Mouse (Mus musculus): ENCODE measurements around the gene Tgfbr3. TPM values are rescaled to one million over a fixed set of nuclear protein-coding genes. Genes with fewer than 3 reads are reported as not detected.
A peak's percentile ranks its signal among the peaks of the same experiment; 100 is the strongest.

Tgfbr3 gene
- total and polyA plus RNA-seq, 2 experiments from 2014 or later = 3.4 to 14.3 TPM

DNA sequence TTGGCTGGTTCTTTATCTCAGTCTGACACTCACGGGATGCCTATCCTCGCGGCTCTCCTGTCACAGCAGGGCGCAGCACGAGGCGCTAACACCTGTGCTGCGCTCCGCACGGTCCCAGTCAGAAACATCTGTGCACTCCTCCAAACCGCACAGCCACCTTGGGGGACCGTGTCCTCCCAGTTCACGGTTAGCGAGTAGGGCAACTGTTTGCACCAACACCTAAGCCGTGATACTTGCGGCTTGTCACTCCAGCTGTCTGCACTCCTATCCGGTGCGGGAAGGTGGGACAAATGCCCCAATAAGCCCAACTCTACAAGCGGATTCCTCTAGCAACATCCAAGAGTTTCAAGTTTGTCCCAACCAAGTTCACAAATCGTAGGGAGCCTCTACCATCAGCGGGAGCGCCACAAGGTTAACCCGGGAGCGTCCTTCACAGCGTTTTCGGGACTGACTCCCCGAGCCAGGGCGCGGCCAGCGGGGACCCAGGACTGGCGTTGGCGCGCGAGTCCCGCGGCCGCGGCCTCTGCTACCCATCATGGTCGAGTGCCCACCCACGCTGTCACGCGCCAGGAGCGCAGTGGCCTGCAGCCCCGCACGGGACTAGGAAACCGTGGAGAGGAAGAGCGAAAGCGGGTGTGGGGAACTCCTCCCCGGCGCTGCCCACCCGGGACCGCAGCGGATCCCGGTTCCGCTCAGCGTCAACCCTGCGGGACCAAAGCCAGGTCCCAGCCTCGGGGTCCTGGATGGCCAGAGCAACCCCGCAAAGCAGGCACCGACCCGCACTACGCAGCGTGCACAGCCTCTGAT is 799 bp downstream of the Tgfbr3 start:
- Histone ChIP-seq H3K9me3 (ENCODE audit: low read length) (no peaks in the 10 kb centered on the region), H3K4me3 (ENCODE audit: low read depth, low read length) (peak overlapping the region; percentile 70), H3K27me3 (ENCODE audit: insufficient read depth, low read length) (peaks cover 14% of the 10 kb centered on the region), H3K4me1 (ENCODE audit: insufficient read depth) (peaks cover 5% of the 10 kb centered on the region; the same call in 1 of the 2 replicates), H3K27ac (ENCODE audit: low read depth, low read length) (no peak overlapping the region), H3K4me2 (ENCODE audit: low read depth) (peak overlapping the region; percentile 100), H3K9ac (peak overlapping the region; percentile 62), H3K36me3 (ENCODE audit: insufficient read depth) (no peaks in the 10 kb centered on the region)
- DNase-seq (no peak), ATAC-seq (peak; percentile 21)
- TF ChIP-seq CTCF (IDR thresholded peaks at IDR 0.05; ENCODE audit: low read depth) = no peak
- WGBS = under 1% methylated on average over 62 of the region's 62 CpGs

DNA sequence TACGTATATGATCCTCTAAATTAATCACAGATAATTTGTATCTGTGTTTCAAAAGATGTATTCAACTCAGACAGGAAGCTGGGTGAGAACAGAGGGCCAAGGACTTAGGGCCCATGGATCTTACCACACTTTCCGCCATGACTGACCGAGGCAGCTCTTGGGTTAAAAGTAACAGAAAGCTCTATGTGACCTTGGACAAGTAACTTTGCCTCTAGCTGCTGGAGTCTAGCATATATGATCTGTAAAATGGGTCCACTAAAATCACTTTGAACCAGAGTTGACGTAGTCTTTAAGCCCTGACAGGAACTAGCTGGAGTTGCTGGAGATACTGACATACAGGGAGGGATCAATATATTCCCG is 1.5 kb downstream of the Tgfbr3 start:
- 57% methylated on average over 5 of the region's 5 CpGs for WGBS
- H3K27me3 ChIP-seq (ENCODE audit: insufficient read depth, low read length) = peaks cover 14% of the 10 kb centered on the region

DNA sequence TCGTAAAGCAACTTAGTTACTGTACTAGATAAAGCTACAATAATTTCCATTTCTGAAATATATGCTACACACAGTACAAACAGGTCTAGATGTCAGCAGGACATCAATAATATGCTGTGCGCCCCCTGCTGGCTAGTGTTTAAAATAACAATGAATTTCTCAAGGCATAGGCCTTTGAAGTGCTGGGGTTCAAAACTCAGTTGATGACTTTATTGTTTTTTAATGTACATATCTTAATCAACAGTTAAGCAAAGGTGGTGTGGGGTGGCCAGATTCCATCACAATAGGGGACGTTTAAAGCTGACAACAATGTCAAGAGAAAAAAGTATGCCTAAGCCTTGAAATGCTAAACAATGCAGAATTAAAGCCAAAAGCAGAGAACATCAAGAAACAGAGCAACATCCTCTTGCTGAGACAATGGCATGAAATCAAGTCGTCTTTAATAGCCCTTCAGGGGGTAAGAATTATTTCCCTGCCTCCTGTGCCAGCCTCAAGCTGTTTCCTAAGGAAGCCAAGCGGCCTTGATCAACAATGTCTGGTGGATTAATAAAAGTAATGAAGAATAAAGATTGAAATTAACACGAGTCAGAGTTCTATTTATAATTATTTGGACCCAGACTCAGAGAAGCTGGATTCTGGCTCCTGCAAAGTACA is 2.0 kb downstream of the Tgfbr3 start:
- Histone ChIP-seq H3K4me2 (ENCODE audit: low read depth) (no peak overlapping the region), H3K9me3 (ENCODE audit: low read length) (no peaks in the 10 kb centered on the region), H3K27ac (ENCODE audit: low read depth, low read length) (no peak overlapping the region), H3K4me1 (ENCODE audit: insufficient read depth) (peaks cover 5% of the 10 kb centered on the region; the same call in 1 of the 2 replicates), H3K27me3 (ENCODE audit: insufficient read depth, low read length) (peaks cover 14% of the 10 kb centered on the region), H3K36me3 (ENCODE audit: insufficient read depth) (no peaks in the 10 kb centered on the region), H3K9ac (no peak overlapping the region), H3K4me3 (ENCODE audit: low read depth, low read length) (no peak overlapping the region)
- DNase-seq (peak; percentile 71), ATAC-seq (no peak)
- TF ChIP-seq CTCF (IDR thresholded peaks at IDR 0.05; ENCODE audit: low read depth) = peak; percentile 74
- 27% methylated on average over 6 of the region's 6 CpGs for WGBS

More for the DNA sequence above, 1.5 kb downstream of the Tgfbr3 start:
- DNase-seq (no peak), ATAC-seq (no peak)
- Histone ChIP-seq H3K4me2 (ENCODE audit: low read depth) (peak overlapping the region; percentile 100; the same call in 1 of the 2 replicates), H3K4me3 (ENCODE audit: low read depth, low read length) (peak overlapping the region; percentile 70; the same call in 1 of the 2 replicates), H3K4me1 (ENCODE audit: insufficient read depth) (peaks cover 5% of the 10 kb centered on the region; the same call in 1 of the 2 replicates), H3K36me3 (ENCODE audit: insufficient read depth) (no peaks in the 10 kb centered on the region), H3K9me3 (ENCODE audit: low read length) (no peaks in the 10 kb centered on the region), H3K9ac (no peak overlapping the region), H3K27ac (ENCODE audit: low read depth, low read length) (no peak overlapping the region)
- TF ChIP-seq CTCF (IDR thresholded peaks at IDR 0.05; ENCODE audit: low read depth) = no peak

DNA sequence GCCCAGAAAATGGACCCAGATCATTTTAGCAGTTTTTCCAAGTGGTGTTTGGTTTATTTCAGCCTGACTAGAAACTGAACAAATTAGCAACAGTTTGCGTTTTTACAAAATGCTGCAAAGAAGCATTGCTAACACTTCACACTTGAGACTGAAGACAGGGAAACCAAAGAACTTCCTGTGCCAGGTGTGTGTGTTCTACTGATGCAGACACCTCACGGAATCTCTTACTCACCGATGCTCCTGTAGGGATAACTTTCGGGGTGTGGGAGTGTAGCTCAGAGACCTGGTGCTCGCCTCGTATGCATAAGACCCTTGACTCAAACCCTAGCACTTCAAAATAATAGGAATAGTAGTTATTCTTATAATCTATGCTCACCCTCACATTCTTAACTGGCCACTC is 3.9 kb downstream of the Tgfbr3 start:
- 88% methylated on average over 6 of the region's 6 CpGs for WGBS
- Histone ChIP-seq H3K4me2 (ENCODE audit: low read depth) (no peak overlapping the region), H3K4me1 (ENCODE audit: insufficient read depth) (peaks cover 5% of the 10 kb centered on the region; the same call in 1 of the 2 replicates), H3K9ac (no peak overlapping the region), H3K27ac (ENCODE audit: low read depth, low read length) (no peak overlapping the region), H3K9me3 (ENCODE audit: low read length) (no peaks in the 10 kb centered on the region), H3K36me3 (ENCODE audit: insufficient read depth) (no peaks in the 10 kb centered on the region), H3K4me3 (ENCODE audit: low read depth, low read length) (no peak overlapping the region), H3K27me3 (ENCODE audit: insufficient read depth, low read length) (peaks cover 14% of the 10 kb centered on the region)
- DNase-seq = no peak
- no peak for ATAC-seq
- TF ChIP-seq CTCF (IDR thresholded peaks at IDR 0.05; ENCODE audit: low read depth) = no peak

DNA sequence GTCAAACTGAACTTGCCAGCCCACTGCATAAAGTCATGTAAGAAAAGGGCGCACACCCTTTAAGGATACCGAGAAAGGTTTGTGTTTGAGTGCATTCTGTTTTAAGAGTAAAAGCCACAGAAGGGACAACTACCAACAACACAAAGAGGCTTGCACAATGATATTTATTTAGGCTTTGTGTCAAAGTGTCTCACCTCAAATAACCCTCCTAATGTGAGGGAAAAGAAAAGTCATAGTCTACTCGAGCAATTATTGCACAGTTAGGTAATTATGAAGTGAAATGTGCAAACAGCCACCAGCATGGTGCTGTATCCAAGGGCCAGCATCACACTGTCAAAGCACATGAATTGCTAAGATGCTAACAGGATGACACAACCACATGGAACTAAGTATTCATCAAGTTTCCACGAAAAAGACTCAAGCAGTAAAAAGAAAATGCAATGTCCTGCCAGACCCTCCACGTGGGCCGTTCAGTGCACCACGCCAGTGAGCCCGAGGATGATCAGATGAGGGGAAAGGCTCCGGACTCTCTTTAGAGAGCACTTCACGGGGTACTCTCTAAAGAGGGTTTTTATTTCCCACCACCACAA is 5.4 kb downstream of the Tgfbr3 start:
- Histone ChIP-seq H3K27me3 (ENCODE audit: insufficient read depth, low read length) (peaks cover 14% of the 10 kb centered on the region), H3K4me2 (ENCODE audit: low read depth) (no peak overlapping the region), H3K9ac (no peak overlapping the region), H3K4me1 (ENCODE audit: insufficient read depth) (peaks cover 5% of the 10 kb centered on the region; the same call in 1 of the 2 replicates), H3K27ac (ENCODE audit: low read depth, low read length) (no peak overlapping the region), H3K9me3 (ENCODE audit: low read length) (no peaks in the 10 kb centered on the region), H3K36me3 (ENCODE audit: insufficient read depth) (no peaks in the 10 kb centered on the region), H3K4me3 (ENCODE audit: low read depth, low read length) (no peak overlapping the region)
- WGBS = 68% methylated on average over 10 of the region's 10 CpGs
- no peak for TF ChIP-seq CTCF (IDR thresholded peaks at IDR 0.05; ENCODE audit: low read depth)
- DNase-seq = no peak
- ATAC-seq = no peak

DNA sequence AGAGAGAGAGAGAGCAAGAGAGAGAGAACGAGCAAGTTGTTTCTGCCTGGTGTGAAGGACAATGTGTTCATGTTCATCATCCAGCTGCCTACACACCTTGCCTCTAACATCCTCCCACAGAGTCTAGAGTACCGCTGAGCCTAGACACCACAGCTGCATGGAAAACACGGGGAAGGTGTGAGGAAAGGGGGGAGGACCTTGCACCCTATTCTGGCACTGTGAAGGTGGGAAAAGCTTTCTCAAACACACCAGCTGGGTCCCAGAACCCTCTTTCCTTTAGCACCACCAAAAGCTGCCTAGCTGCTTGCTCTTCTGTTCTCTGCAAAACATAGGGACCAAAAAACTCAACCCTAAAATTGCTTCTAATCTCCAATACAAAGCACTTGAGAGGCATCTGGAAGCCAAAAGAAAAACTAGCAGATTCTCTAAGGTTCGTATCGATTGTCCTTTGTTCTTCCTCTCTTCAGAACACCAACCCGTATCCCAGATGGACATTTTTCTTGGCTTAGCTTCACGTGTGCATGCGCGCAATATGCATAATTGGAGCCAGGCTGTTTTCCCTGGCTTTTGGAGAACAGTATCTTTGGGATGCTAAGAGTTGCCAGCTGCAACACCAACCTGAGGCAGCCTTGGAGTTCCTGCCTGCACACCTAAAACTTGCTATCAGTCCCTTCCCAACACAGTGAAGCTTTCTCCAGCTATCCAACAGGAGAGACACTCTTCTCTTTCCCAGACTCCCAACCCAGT is 6.7 kb downstream of the Tgfbr3 start:
- DNase-seq = peak; percentile 54
- no peak for TF ChIP-seq CTCF (IDR thresholded peaks at IDR 0.05; ENCODE audit: low read depth)
- Histone ChIP-seq H3K36me3 (ENCODE audit: insufficient read depth) (no peaks in the 10 kb centered on the region), H3K9me3 (ENCODE audit: low read length) (no peaks in the 10 kb centered on the region), H3K4me3 (ENCODE audit: low read depth, low read length) (no peak overlapping the region), H3K4me2 (ENCODE audit: low read depth) (no peak overlapping the region), H3K27me3 (ENCODE audit: insufficient read depth, low read length) (peaks cover 4% of the 10 kb centered on the region), H3K27ac (ENCODE audit: low read depth, low read length) (no peak overlapping the region), H3K4me1 (ENCODE audit: insufficient read depth) (no peaks in the 10 kb centered on the region), H3K9ac (no peak overlapping the region)
- WGBS = 54% methylated on average over 9 of the region's 9 CpGs
- peak; percentile 66 for ATAC-seq

All from forebrain, postnatal 0 days (tissue).